Mouse (Mus musculus) hindbrain, embryonic 16.5 days (tissue): Measurements from ENCODE around the gene Capzb. TPM values are rescaled to one million over a fixed set of nuclear protein-coding genes. Genes with fewer than 3 reads are reported as not detected.

Experiments
- ATAC-seq: fragments of 200-750 bp; cut with Nextera tagmentation; 2 replicates; pipeline ENCODE4 v1.8.0; 2017; ENCODE audit warnings: moderate TSS enrichment, moderate library complexity
- H3K27ac ChIP-seq: fragments of 300-500 bp; sonication (generic); 2 replicates; pipeline ENCODE4 v1.5.1; 2014; ENCODE audit warnings: low read depth, mild to moderate bottlenecking, control low read depth, low read length, moderate library complexity
- H3K27me3 ChIP-seq: fragments of 300-500 bp; sonication (generic); replicated peaks from 2 replicates; pipeline ENCODE4 v1.6.1; 2014; ENCODE audit warnings: low read length; ENCODE audit not compliant: control insufficient read depth, insufficient read depth
- H3K36me3 ChIP-seq: fragments of 300-500 bp; sonication (generic); 2 replicates; pipeline ENCODE4 v1.6.1; 2014; ENCODE audit warnings: mild to moderate bottlenecking, low read length, moderate library complexity, mixed read lengths; ENCODE audit not compliant: control insufficient read depth, insufficient read depth
- H3K4me1 ChIP-seq: fragments of 300-500 bp; sonication (generic); 2 replicates; pipeline ENCODE4 v1.6.1; 2014; ENCODE audit warnings: low read depth, low read length; ENCODE audit not compliant: control insufficient read depth, insufficient read depth
- H3K4me2 ChIP-seq: fragments of 300-500 bp; sonication (generic); 2 replicates; pipeline ENCODE4 v1.6.1; 2014; ENCODE audit warnings: mild to moderate bottlenecking, low read length, control low read depth, moderate library complexity
- H3K4me3 ChIP-seq: fragments of 300-500 bp; sonication (generic); 2 replicates; pipeline ENCODE4 v1.5.1; 2014; ENCODE audit warnings: mild to moderate bottlenecking, low read length, control low read depth, moderate library complexity
- H3K9ac ChIP-seq: fragments of 300-500 bp; sonication (generic); 2 replicates; pipeline ENCODE4 v1.6.1; 2014; ENCODE audit warnings: low read depth, mild to moderate bottlenecking, control low read depth, low read length, moderate library complexity
- H3K9me3 ChIP-seq: fragments of 300-500 bp; sonication (generic); 2 replicates; pipeline ENCODE4 v1.6.1; 2014; ENCODE audit warnings: mild to moderate bottlenecking, low read length, moderate library complexity; ENCODE audit not compliant: control insufficient read depth
- WGBS: fragments of 180-500 bp; shearing (Covaris S2); extraction: QIAGEN DNeasy Blood & Tissue Kit; methylation state at CpG from one replicate; pipeline ENCODE4 v1.1.7; 2014; 5-methylcytosine and 5-hydroxymethylcytosine counted together
- polyA plus RNA-seq: library from polyadenylated mRNA; unstranded; fragments of >200 nt; fragmentation: Nextera tagmentation; extraction: Ambion mirVana; gene quantifications from 2 replicates; pipeline ENCODE4 v1.2.1, GENCODE M21; 2015

Capzb gene
- polyA plus RNA-seq, 1 experiment from 2014 or later = 339 TPM

- no peak for ATAC-seq
- 65% methylated on average over 5 of the region's 5 CpGs for WGBS
- no peak overlapping the region for H3K9ac ChIP-seq
- peaks cover 38% of the 10 kb centered on the region for H3K4me1 ChIP-seq
- H3K4me3 ChIP-seq = no peak overlapping the region
- no peak overlapping the region for H3K27ac ChIP-seq
- no peaks in the 10 kb centered on the region for H3K9me3 ChIP-seq
- H3K27me3 ChIP-seq = no peaks in the 10 kb centered on the region
- H3K4me2 ChIP-seq = no peak overlapping the region
- H3K36me3 ChIP-seq = no peaks in the 10 kb centered on the region
Measured at GRCm38 (mm10) chr4:139248736-139249135, 56.0 kb downstream of the Capzb start.

GRCm38 (mm10) chr4:139250043-139250442 is 57.3 kb downstream of the Capzb start:
- 76% methylated on average over 5 of the region's 5 CpGs for WGBS
- H3K9ac ChIP-seq = no peak overlapping the region
- peaks cover 31% of the 10 kb centered on the region for H3K4me1 ChIP-seq
- no peak overlapping the region for H3K4me3 ChIP-seq
- H3K27ac ChIP-seq = no peak overlapping the region
- no peaks in the 10 kb centered on the region for H3K9me3 ChIP-seq
- H3K36me3 ChIP-seq = no peaks in the 10 kb centered on the region
- no peak overlapping the region for H3K4me2 ChIP-seq
- no peaks in the 10 kb centered on the region for H3K27me3 ChIP-seq
- ATAC-seq = no peak

- Histone ChIP-seq H3K4me1 (peaks cover 30% of the 10 kb centered on the region), H3K4me3 (no peak overlapping the region)
- 76% methylated on average over 8 of the region's 8 CpGs for WGBS
Measured at GRCm38 (mm10) chr4:139250886-139251285, 58.2 kb downstream of the Capzb start.

GRCm38 (mm10) chr4:139252051-139252760 is 59.5 kb downstream of the Capzb start:
- H3K4me1 ChIP-seq = peaks cover 18% of the 10 kb centered on the region
- H3K9ac ChIP-seq = no peak overlapping the region
- H3K9me3 ChIP-seq = no peaks in the 10 kb centered on the region
- peak; percentile 58; the same call in 1 of the 2 replicates for ATAC-seq
- H3K4me3 ChIP-seq = no peak overlapping the region
- no peaks in the 10 kb centered on the region for H3K27me3 ChIP-seq
- no peaks in the 10 kb centered on the region for H3K36me3 ChIP-seq
- no peak overlapping the region for H3K4me2 ChIP-seq
- H3K27ac ChIP-seq = no peak overlapping the region
- WGBS = 52% methylated on average over 22 of the region's 22 CpGs

More at GRCm38 (mm10) chr4:139250886-139251285, 58.2 kb downstream of the Capzb start:
- no peaks in the 10 kb centered on the region for H3K36me3 ChIP-seq
- no peak for ATAC-seq
- no peak overlapping the region for H3K9ac ChIP-seq
- H3K9me3 ChIP-seq = no peaks in the 10 kb centered on the region
- H3K27ac ChIP-seq = no peak overlapping the region
- no peak overlapping the region for H3K4me2 ChIP-seq
- H3K27me3 ChIP-seq = no peaks in the 10 kb centered on the region

GRCm38 (mm10) chr4:139253206-139253605 is 60.5 kb downstream of the Capzb start:
- Histone ChIP-seq H3K4me1 (peaks cover 12% of the 10 kb centered on the region), H3K9ac (no peak overlapping the region), H3K36me3 (no peaks in the 10 kb centered on the region), H3K9me3 (no peaks in the 10 kb centered on the region), H3K4me2 (no peak overlapping the region), H3K27ac (no peak overlapping the region), H3K27me3 (no peaks in the 10 kb centered on the region), H3K4me3 (no peak overlapping the region)
- WGBS = 84% methylated on average over 9 of the region's 9 CpGs
- no peak for ATAC-seq

GRCm38 (mm10) chr4:139256146-139256545 is 63.4 kb downstream of the Capzb start:
- 80% methylated on average over 4 of the region's 4 CpGs for WGBS
- Histone ChIP-seq H3K9ac (no peak overlapping the region), H3K4me1 (peaks cover 7% of the 10 kb centered on the region), H3K36me3 (no peaks in the 10 kb centered on the region), H3K9me3 (no peaks in the 10 kb centered on the region), H3K27ac (no peak overlapping the region), H3K27me3 (no peaks in the 10 kb centered on the region), H3K4me3 (no peak overlapping the region), H3K4me2 (no peak overlapping the region)
- ATAC-seq = no peak

GRCm38 (mm10) chr4:139256708-139257107 is 64.0 kb downstream of the Capzb start:
- no peaks in the 10 kb centered on the region for H3K27me3 ChIP-seq
- H3K9ac ChIP-seq = no peak overlapping the region
- no peak for ATAC-seq
- H3K27ac ChIP-seq = no peak overlapping the region
- H3K4me2 ChIP-seq = no peak overlapping the region
- H3K9me3 ChIP-seq = no peaks in the 10 kb centered on the region
- no peak overlapping the region for H3K4me3 ChIP-seq
- H3K36me3 ChIP-seq = no peaks in the 10 kb centered on the region
- peaks cover 2% of the 10 kb centered on the region for H3K4me1 ChIP-seq
- WGBS = 92% methylated on average over 8 of the region's 8 CpGs

GRCm38 (mm10) chr4:139258621-139259301 is 66.1 kb downstream of the Capzb start:
- no peaks in the 10 kb centered on the region for H3K27me3 ChIP-seq
- H3K9ac ChIP-seq = no peak overlapping the region
- no peak overlapping the region for H3K4me3 ChIP-seq
- no peak overlapping the region for H3K4me2 ChIP-seq
- 0 out of 2 replicates have a peak, but pooled peaks cover 3% of the 10 kb centered on the region for H3K36me3 ChIP-seq
- WGBS = 84% methylated on average over 6 of the region's 6 CpGs
- no peaks in the 10 kb centered on the region for H3K9me3 ChIP-seq
- peak overlapping the region; percentile 12; the same call in 1 of the 2 replicates for H3K27ac ChIP-seq
- ATAC-seq = no peak
- no peaks in the 10 kb centered on the region for H3K4me1 ChIP-seq

- WGBS = 85% methylated on average over 11 of the region's 11 CpGs
- Histone ChIP-seq H3K27ac (peak overlapping the region; percentile 12; the same call in 1 of the 2 replicates), H3K9ac (no peak overlapping the region)
Measured at GRCm38 (mm10) chr4:139259302-139259871, 66.7 kb downstream of the Capzb start.

More at GRCm38 (mm10) chr4:139259302-139259871, 66.7 kb downstream of the Capzb start:
- H3K9me3 ChIP-seq = no peaks in the 10 kb centered on the region
- H3K4me1 ChIP-seq = no peaks in the 10 kb centered on the region
- 0 out of 2 replicates have a peak, but pooled peaks cover 5% of the 10 kb centered on the region for H3K36me3 ChIP-seq
- no peak for ATAC-seq
- no peaks in the 10 kb centered on the region for H3K27me3 ChIP-seq
- no peak overlapping the region for H3K4me3 ChIP-seq
- H3K4me2 ChIP-seq = no peak overlapping the region
